Mouse (Mus musculus) MEL (cell line): ENCODE data around the gene Gabpa.

Experiments
- CHD1 ChIP-seq: IDR thresholded peaks from 2 replicates; pipeline ENCODE4 v1.6.1; 2012; ENCODE audit warnings: low read depth, mild to moderate bottlenecking, inconsistent platforms, low read length, improper control_type of control experiment
- CTCF ChIP-seq, 3 experiments: IDR thresholded peaks in 2 of 3; conservative IDR thresholded peaks in 1 of 3; 2 replicates each; pipeline ENCODE4 v1.5.1; 2011 to 2012; ENCODE audit warnings: low read length in 3 of 3, low read depth in 2 of 3, mild to moderate bottlenecking in 2 of 3, improper control_type of control experiment in 1 of 3, inconsistent platforms in 1 of 3, mixed read lengths in 1 of 3, moderate library complexity in 1 of 3; ENCODE audit not compliant: control insufficient read depth in 1 of 3, insufficient read depth in 1 of 3, poor library complexity in 1 of 3, severe bottlenecking in 1 of 3
- EP300 ChIP-seq, 2 experiments: IDR thresholded peaks; 2 replicates each; pipeline ENCODE4 v1.6.1; 2011; ENCODE audit warnings: improper control_type of control experiment in 2 of 2, low read length in 2 of 2, low read depth in 1 of 2, mild to moderate bottlenecking in 1 of 2
- KAT2A ChIP-seq: conservative IDR thresholded peaks from 2 replicates; pipeline ENCODE4 v1.6.1; 2012; ENCODE audit warnings: low read depth, low read length, improper control_type of control experiment, inconsistent platforms
- USF1 ChIP-seq: IDR thresholded peaks from 2 replicates; pipeline ENCODE4 v1.6.1; 2014; ENCODE audit warnings: low read depth, mild to moderate bottlenecking, inconsistent platforms, low read length, improper control_type of control experiment, moderate library complexity

DNA sequence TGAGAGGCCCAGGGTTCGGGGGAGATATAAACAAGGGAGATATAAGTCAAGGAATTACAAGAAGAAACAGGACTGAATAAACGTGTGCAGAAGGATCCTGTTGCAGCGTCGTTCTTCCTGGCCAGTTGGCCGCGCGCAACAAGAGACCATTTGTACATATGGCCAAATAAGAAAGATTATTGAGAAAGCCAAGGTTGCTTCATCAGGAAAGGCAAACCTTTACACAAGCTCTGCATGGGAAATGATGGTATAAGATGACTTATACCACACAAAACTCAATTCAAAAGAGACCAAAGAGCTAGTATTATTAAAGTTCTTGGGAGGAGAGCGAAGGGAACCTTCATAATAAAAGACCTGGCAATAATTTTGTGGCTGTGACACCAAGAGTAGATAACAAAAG is 49.8 kb downstream of the Gabpa start:
- no peak for TF ChIP-seq CTCF (IDR thresholded peaks at IDR 0.05 in 2 of 3, conservative IDR thresholded peaks at IDR 0.05 in 1 of 3; ENCODE audit: control insufficient read depth in 1 of 3, insufficient read depth in 1 of 3, low read depth in 2 of 3, low read length in 3 of 3, poor library complexity in 1 of 3, severe bottlenecking in 1 of 3)
- TF ChIP-seq EP300 (IDR thresholded peaks at IDR 0.05; ENCODE audit: low read depth in 1 of 2, low read length in 2 of 2) = no peak
- TF ChIP-seq KAT2A = no peak
- no peak for TF ChIP-seq CHD1
- no peak for TF ChIP-seq USF1
